Mouse (Mus musculus): ENCODE results near the gene Msmo1.

The Msmo1 gene

GRCm38 (mm10) chr8:64712499-64712898 is 21.1 kb downstream of the Msmo1 start:
- DNase-seq (ENCODE audit: low read depth, low spot score): no peak

GRCm38 (mm10) chr8:64711544-64711943 is 22.0 kb downstream of the Msmo1 start:
- no peak for DNase-seq (ENCODE audit: low read depth, low spot score)

GRCm38 (mm10) chr8:64707481-64707880 is 26.1 kb downstream of the Msmo1 start:
- no peak for DNase-seq (ENCODE audit: low read depth, low spot score)

GRCm38 (mm10) chr8:64703191-64703590 is 30.4 kb downstream of the Msmo1 start:
- no peak for DNase-seq (ENCODE audit: low read depth, low spot score)

- DNase-seq (ENCODE audit: low read depth, low spot score): no peak
These were observed 40.9 kb downstream of the Msmo1 start, which contains the start of gene Cpe for GRCm38 (mm10) chr8:64692651-64693201. Gene Cpe, minus strand, starts transcription at chr8:64693054.

- DNase-seq (ENCODE audit: low read depth, low spot score): no peak
These were observed 41.8 kb downstream of the Msmo1 start for GRCm38 (mm10) chr8:64691591-64692401.

- no peak for DNase-seq (ENCODE audit: low read depth, low spot score)
These were observed 42.7 kb downstream of the Msmo1 start for GRCm38 (mm10) chr8:64690845-64691244.

GRCm38 (mm10) chr8:64690306-64690705 is 43.3 kb downstream of the Msmo1 start:
- no peak for DNase-seq (ENCODE audit: low read depth, low spot score)

- no peak for DNase-seq (ENCODE audit: low read depth, low spot score)
These were observed 44.9 kb downstream of the Msmo1 start for GRCm38 (mm10) chr8:64688741-64689140.

- DNase-seq (ENCODE audit: low read depth, low spot score): no peak
These were observed 45.4 kb downstream of the Msmo1 start for GRCm38 (mm10) chr8:64688161-64688560.

- no peak for DNase-seq (ENCODE audit: low read depth, low spot score)
These were observed 51.1 kb downstream of the Msmo1 start for GRCm38 (mm10) chr8:64682501-64682900.

GRCm38 (mm10) chr8:64676381-64676780 is 57.2 kb downstream of the Msmo1 start:
- no peak for DNase-seq (ENCODE audit: low read depth, low spot score)

- no peak for DNase-seq (ENCODE audit: low read depth, low spot score)
These were observed 58.5 kb downstream of the Msmo1 start for GRCm38 (mm10) chr8:64674951-64675585.

- DNase-seq (ENCODE audit: low read depth, low spot score): no peak
These were observed 60.7 kb downstream of the Msmo1 start for GRCm38 (mm10) chr8:64672920-64673319.

- DNase-seq (ENCODE audit: low read depth, low spot score): no peak
These were observed 61.7 kb downstream of the Msmo1 start for GRCm38 (mm10) chr8:64671937-64672336.
